Mouse (Mus musculus): ENCODE measurements around the gene Chd4. TPM values are rescaled to one million over a fixed set of nuclear protein-coding genes. Genes with fewer than 3 reads are reported as not detected.

The Chd4 gene
- total and polyA plus RNA-seq, 3 experiments, result 93.0 to 232 (median 173) TPM

DNA sequence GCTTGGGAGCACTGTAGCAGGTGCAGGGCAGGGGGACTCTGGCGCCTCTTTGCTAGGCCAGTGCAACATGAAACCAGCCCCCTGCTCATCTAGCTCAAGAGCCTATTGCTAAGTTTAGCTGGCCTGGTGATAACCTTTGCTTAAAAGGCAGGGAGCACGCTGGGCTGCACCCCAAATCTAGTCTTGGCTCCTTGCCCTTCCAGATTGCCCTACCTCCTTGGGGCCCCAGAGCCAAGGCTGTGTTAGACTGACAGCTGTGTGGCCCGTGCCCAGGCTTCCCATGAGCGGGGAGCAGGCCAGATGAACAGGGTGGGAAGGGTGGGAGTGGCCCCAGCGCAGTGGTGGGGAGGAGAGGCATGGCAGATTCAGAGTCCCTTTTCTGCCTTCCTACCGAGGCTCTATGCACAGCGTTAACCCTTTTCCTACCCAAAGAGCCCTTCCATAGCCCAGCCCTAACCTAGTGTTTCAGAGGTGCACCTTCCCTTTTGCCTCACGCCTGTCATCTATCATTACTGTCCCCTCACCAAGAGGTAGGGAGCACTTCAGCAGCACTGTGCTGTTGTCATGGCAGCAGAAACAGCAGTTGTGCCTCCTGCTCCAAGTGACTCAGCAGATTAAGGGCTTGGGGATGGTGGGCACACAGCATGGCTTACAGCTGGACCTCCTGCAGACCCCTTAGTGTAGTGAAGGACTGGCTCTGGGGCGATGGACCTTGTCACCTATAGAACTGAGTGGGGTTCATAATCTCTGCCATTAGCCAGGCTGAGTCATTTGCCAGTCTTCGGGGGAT is 71.3 kb downstream of the Chd4 start:
- H3K27me3 ChIP-seq (ENCODE audit: control insufficient read depth in 1 of 2, insufficient read depth in 2 of 2, low read length in 2 of 2), result no peaks in the 10 kb centered on the region
- DNase-seq (ENCODE audit: low read depth, low spot score), result peak; percentile 86
- H3K9ac ChIP-seq (ENCODE audit: control insufficient read depth, low read depth, low read length, poor library complexity, severe bottlenecking), result peak overlapping the region; percentile 59
- TF ChIP-seq SIN3A (IDR thresholded peaks at IDR 0.05; ENCODE audit: low read length), result peak; percentile 57
- peak; percentile 47; the same call in 1 of the 2 replicates for TF ChIP-seq MEF2A (IDR thresholded peaks at IDR 0.05; ENCODE audit: extremely low read depth, insufficient replicate concordance, low read depth, low read length, poor library complexity, severe bottlenecking)
- peak; percentile 57 for TF ChIP-seq MXI1 (IDR thresholded peaks at IDR 0.05; ENCODE audit: low read depth, low read length)
- TF ChIP-seq E2F4 (IDR thresholded peaks at IDR 0.05; ENCODE audit: borderline replicate concordance, low read depth, low read length), result no peak
- TF ChIP-seq ZMIZ1 (IDR thresholded peaks at IDR 0.05; ENCODE audit: low read depth, low read length), result no peak
- peak; percentile 77; the same call in 1 of the 2 replicates for TF ChIP-seq BHLHE40 (IDR thresholded peaks at IDR 0.05; ENCODE audit: borderline replicate concordance, low read depth, low read length)
- TF ChIP-seq TCF12 (IDR thresholded peaks at IDR 0.05; ENCODE audit: low read depth, low read length), result no peak
- no peak for TF ChIP-seq MYC (IDR thresholded peaks at IDR 0.05; ENCODE audit: low read depth, low read length)
- TF ChIP-seq RCOR1 (IDR thresholded peaks at IDR 0.05; ENCODE audit: low read depth, low read length), result peak; percentile 90
- TF ChIP-seq POLR2AphosphoS2 (IDR thresholded peaks at IDR 0.05; ENCODE audit: low read length), result peak; percentile 24; the same call in 1 of the 2 replicates
- no peak for TF ChIP-seq POLR2AphosphoS5 (IDR thresholded peaks at IDR 0.05; ENCODE audit: borderline replicate concordance, low read depth, low read length)
- peak; percentile 61; the same call in 1 of the 2 replicates for TF ChIP-seq ETS1 (IDR thresholded peaks at IDR 0.05; ENCODE audit: low read depth, low read length)
- TF ChIP-seq MAZ (IDR thresholded peaks at IDR 0.05; ENCODE audit: low read depth, low read length), result 0 out of 2 replicates have a peak, but pooled peaks have one; percentile 2
- peak overlapping the region; percentile 59 to 74 for H3K4me3 ChIP-seq (ENCODE audit: control insufficient read depth in 1 of 2, insufficient read depth in 1 of 2, low read depth in 2 of 2, low read length in 2 of 2)
- no peaks in the 10 kb centered on the region for H3K9me3 ChIP-seq (replicated peaks; ENCODE audit: insufficient read depth, low read length)
- H3K4me1 ChIP-seq (ENCODE audit: control insufficient read depth in 1 of 2, insufficient read depth in 2 of 2, low read length in 2 of 2), result peaks cover 3 to 20% of the 10 kb centered on the region in 2 experiments
- peaks cover 24% of the 10 kb centered on the region for H3K79me2 ChIP-seq (ENCODE audit: control insufficient read depth, insufficient read depth, low read length, poor library complexity)
- peak overlapping the region; percentile 43 for H3K27ac ChIP-seq (ENCODE audit: control insufficient read depth, low read depth, low read length)
- H3K36me3 ChIP-seq (ENCODE audit: control insufficient read depth in 1 of 2, insufficient read depth in 2 of 2, low read length in 2 of 2), result peaks cover 0 to 16% of the 10 kb centered on the region in 2 experiments

DNA sequence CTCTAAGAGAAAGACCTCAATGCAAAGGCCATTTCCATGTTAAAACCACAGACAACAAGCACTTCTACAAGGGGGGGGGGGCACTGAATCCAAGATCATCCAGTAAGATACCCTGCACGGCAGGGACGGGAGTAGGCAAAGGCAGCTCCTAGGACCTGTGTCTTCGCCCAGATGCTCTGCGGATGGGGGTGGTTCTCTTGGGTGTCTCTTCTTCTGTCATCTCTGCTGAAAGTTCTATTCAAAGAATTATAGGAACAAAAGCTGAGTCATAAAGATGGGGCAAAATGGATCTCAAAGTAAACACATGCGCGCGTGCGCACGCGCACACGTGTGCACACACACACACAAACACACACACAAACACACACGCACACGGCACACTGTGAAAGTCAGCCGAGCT is 72.3 kb downstream of the Chd4 start:
- H3K27me3 ChIP-seq (ENCODE audit: control insufficient read depth in 1 of 2, insufficient read depth in 2 of 2, low read length in 2 of 2), result no peaks in the 10 kb centered on the region
- H3K9me3 ChIP-seq (replicated peaks; ENCODE audit: insufficient read depth, low read length), result no peaks in the 10 kb centered on the region
- TF ChIP-seq CHD1 (IDR thresholded peaks at IDR 0.05; ENCODE audit: low read depth, low read length) (no peak), SMC3 (IDR thresholded peaks at IDR 0.05; ENCODE audit: low read depth, low read length) (no peak), ELF1 (IDR thresholded peaks at IDR 0.05; ENCODE audit: low read depth, low read length) (no peak), EP300 (IDR thresholded peaks at IDR 0.05; ENCODE audit: low read depth in 1 of 2, low read length in 2 of 2) (no peak), CHD2 (IDR thresholded peaks at IDR 0.05; ENCODE audit: low read length) (no peak), MEF2A (IDR thresholded peaks at IDR 0.05; ENCODE audit: extremely low read depth, insufficient replicate concordance, low read depth, low read length, poor library complexity, severe bottlenecking) (no peak), ZKSCAN1 (IDR thresholded peaks at IDR 0.05; ENCODE audit: low read depth, low read length) (no peak), MXI1 (IDR thresholded peaks at IDR 0.05; ENCODE audit: low read depth, low read length) (no peak), RAD21 (IDR thresholded peaks at IDR 0.05; ENCODE audit: low read depth, low read length) (no peak), MAX (IDR thresholded peaks at IDR 0.05; ENCODE audit: low read length) (no peak), TAL1 (IDR thresholded peaks at IDR 0.05; ENCODE audit: low read length) (no peak), POLR2AphosphoS2 (IDR thresholded peaks at IDR 0.05; ENCODE audit: low read length) (no peak), BHLHE40 (IDR thresholded peaks at IDR 0.05; ENCODE audit: borderline replicate concordance, low read depth, low read length) (no peak), GABPA (IDR thresholded peaks at IDR 0.05; ENCODE audit: low read depth, low read length) (no peak), POLR2A (IDR thresholded peaks at IDR 0.05; ENCODE audit: control insufficient read depth in 1 of 2, insufficient read depth in 1 of 2, low read depth in 1 of 2, low read length in 2 of 2, poor library complexity in 1 of 2) (no peak), RCOR1 (IDR thresholded peaks at IDR 0.05; ENCODE audit: low read depth, low read length) (no peak), SIN3A (IDR thresholded peaks at IDR 0.05; ENCODE audit: low read length) (no peak), JUND (IDR thresholded peaks at IDR 0.05; ENCODE audit: low read depth, low read length) (no peak), POLR2AphosphoS5 (IDR thresholded peaks at IDR 0.05; ENCODE audit: borderline replicate concordance, low read depth, low read length) (no peak), NELFE (IDR thresholded peaks at IDR 0.05; ENCODE audit: low read depth, low read length) (no peak)
- no peak for DNase-seq (ENCODE audit: low read depth, low spot score)
- no peak overlapping the region for H3K27ac ChIP-seq (ENCODE audit: control insufficient read depth, low read depth, low read length)
- H3K36me3 ChIP-seq (ENCODE audit: control insufficient read depth in 1 of 2, insufficient read depth in 2 of 2, low read length in 2 of 2), result peaks cover 7 to 14% of the 10 kb centered on the region in 2 experiments
- no peak overlapping the region for H3K9ac ChIP-seq (ENCODE audit: control insufficient read depth, low read depth, low read length, poor library complexity, severe bottlenecking)
- H3K4me1 ChIP-seq (ENCODE audit: control insufficient read depth in 1 of 2, insufficient read depth in 2 of 2, low read length in 2 of 2), result peaks cover 3 to 18% of the 10 kb centered on the region in 2 experiments
- peaks cover 24% of the 10 kb centered on the region for H3K79me2 ChIP-seq (ENCODE audit: control insufficient read depth, insufficient read depth, low read length, poor library complexity)
- H3K4me3 ChIP-seq (ENCODE audit: control insufficient read depth in 1 of 2, insufficient read depth in 1 of 2, low read depth in 2 of 2, low read length in 2 of 2), result no peak overlapping the region
